Mouse (Mus musculus) adrenal gland, adult (tissue): ENCODE measurements around the gene Npr2.

Experiments used
- DNase-seq, 2 experiments: peaks; one replicate each; pipeline ENCODE4 v3.0.0; 2022 to 2023; ENCODE audit warnings: low spot score in 1 of 2; ENCODE audit not compliant: inconsistent age in 2 of 2

The Npr2 gene

GRCm38 (mm10) chr4:43620146-43620778 is 11.5 kb upstream of the Npr2 start:
- DNase-seq, result peak in 1 of 2 experiments; percentile 44

GRCm38 (mm10) chr4:43629106-43629817 is 2.5 kb upstream of the Npr2 start:
- peak in 1 of 2 experiments; percentile 11 for DNase-seq

- peak; percentile 81 to 95 for DNase-seq
Observed at GRCm38 (mm10) chr4:43630030-43630581, 1.6 kb upstream of the Npr2 start.

GRCm38 (mm10) chr4:43630671-43631045 is 1.1 kb upstream of the Npr2 start:
- DNase-seq, result no peak

GRCm38 (mm10) chr4:43631956-43632920 is 503 bp downstream of the Npr2 start:
- peak; percentile 36 for DNase-seq

- peak in 1 of 2 experiments; percentile 9 for DNase-seq
Observed at GRCm38 (mm10) chr4:43633296-43633695, 1.6 kb downstream of the Npr2 start.

- DNase-seq, result peak; percentile 18 to 50
Observed at GRCm38 (mm10) chr4:43633736-43634135, 2.0 kb downstream of the Npr2 start.

GRCm38 (mm10) chr4:43634621-43635374 is 3.1 kb downstream of the Npr2 start:
- DNase-seq, result peak in 1 of 2 experiments; percentile 2

GRCm38 (mm10) chr4:43636751-43637150 is 5.0 kb downstream of the Npr2 start:
- DNase-seq, result peak in 1 of 2 experiments; percentile 2

- peak in 1 of 2 experiments; percentile 1 for DNase-seq
Observed at GRCm38 (mm10) chr4:43640076-43640475, 8.3 kb downstream of the Npr2 start.

- DNase-seq, result no peak
Observed at GRCm38 (mm10) chr4:43640491-43640890, 8.8 kb downstream of the Npr2 start.

GRCm38 (mm10) chr4:43649783-43650182 is 18.0 kb downstream of the Npr2 start:
- no peak for DNase-seq

GRCm38 (mm10) chr4:43652726-43653125 is 21.0 kb downstream of the Npr2 start:
- DNase-seq, result no peak

- DNase-seq, result peak; percentile 43 to 60
Observed at GRCm38 (mm10) chr4:43653161-43654015, 21.7 kb downstream of the Npr2 start, which contains the start of gene Spag8. TSS of gene Spag8 (minus strand) at chr4:43653594.

- no peak for DNase-seq
Observed at GRCm38 (mm10) chr4:43655656-43656338, 24.1 kb downstream of the Npr2 start.

GRCm38 (mm10) chr4:43656339-43657109 is 24.8 kb downstream of the Npr2 start, which contains the start of gene Hint2:
TSS of gene Hint2 (minus strand) at chr4:43656466.
- DNase-seq, result peak; percentile 97 to 98

GRCm38 (mm10) chr4:43657146-43657545 is 25.4 kb downstream of the Npr2 start:
- no peak for DNase-seq

GRCm38 (mm10) chr4:43666412-43666811 is 34.7 kb downstream of the Npr2 start:
- peak in 1 of 2 experiments; percentile 67 for DNase-seq
